Comparison of ENCODE assay signal across 22 mouse cellular contexts in the genomic region with DNA sequence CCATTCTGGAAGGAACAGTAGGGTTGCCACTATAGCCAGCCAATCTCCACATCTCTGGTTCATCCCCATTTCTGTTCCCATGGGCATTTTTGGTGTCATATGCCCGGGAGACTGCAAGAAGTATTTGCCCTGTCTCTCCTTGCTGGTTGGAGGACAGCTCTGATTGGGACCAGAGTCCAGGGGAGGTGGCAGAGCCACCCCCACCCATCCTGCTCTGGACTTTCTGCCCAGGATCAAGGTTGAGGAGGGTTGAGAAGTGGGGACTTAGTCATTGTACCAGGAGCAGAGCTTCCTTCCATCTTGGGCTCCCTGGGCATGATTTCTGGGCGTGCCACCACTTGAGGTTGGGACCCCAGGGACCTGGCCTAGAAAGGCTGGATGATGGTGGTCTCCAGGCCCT. TPM values are rescaled to one million over a fixed set of nuclear protein-coding genes. Genes with fewer than 3 reads are reported as not detected.
A peak's percentile ranks its signal among the peaks of the same experiment; 100 is the strongest.
DNase-seq lines count a peak whose midpoint lies in the region; ATAC-seq and TF ChIP-seq lines count a peak whose summit lies in the region.
"Had no signal": no experiment of that assay in that cellular context is flagged by ENCODE, and none has a peak within 500 bp of the region (broad histone marks: within the 10 kb centered on the region; RNA-seq: fewer than 3 reads in every experiment).

No protein-coding gene starts in this region.

- intact Hi-C loops in gastrocnemius, adult 2 months (cut with DNase I), result no loop called here

- no peak overlapping the region for H3K4me3 ChIP-seq in gastrocnemius, adult 2 months
- H3K4me3 ChIP-seq in kidney, adult 2 months (ENCODE audit: insufficient read depth, low read depth, low read length), result no peak overlapping the region
- no peak overlapping the region for H3K4me3 ChIP-seq in liver, postnatal 0 days (ENCODE audit: low read depth, low read length)
- H3K4me3 ChIP-seq in hindbrain, embryonic 13.5 days, result no peak overlapping the region
- H3K4me3 ChIP-seq: heart, adult 2 months; midbrain, embryonic 12.5 days had no signal

- DNase-seq in gastrocnemius, adult 2 months, result no peak
- no peak for DNase-seq in gastrocnemius, postnatal 25 days
- peak; percentile 70 for DNase-seq in kidney, adult 2 months
- no peak for DNase-seq in kidney, postnatal 10 days
- no peak for DNase-seq in liver, postnatal 0 days
- no peak for DNase-seq in liver
- DNase-seq: adrenal gland, postnatal 14 days; cerebellum, adult 8-10 months; cerebellum, postnatal 36 days; gastrocnemius, postnatal 36 days; heart, adult 2 months; layer of hippocampus, adult 9-11 months; lung, adult 2 months; lung, postnatal 14 days; thymus, adult 2 months; thymus, postnatal 4 days had no signal

- H3K27ac ChIP-seq in gastrocnemius, adult 2 months, result peak overlapping the region; percentile 86
- peak overlapping the region; percentile 6; the same call in 1 of the 2 replicates for H3K27ac ChIP-seq in kidney, adult 2 months (ENCODE audit: insufficient read depth, low read depth, low read length)
- H3K27ac ChIP-seq in liver, postnatal 0 days (ENCODE audit: low read depth), result peak overlapping the region; percentile 45; the same call in 1 of the 2 replicates
- H3K27ac ChIP-seq in hindbrain, embryonic 13.5 days, result no peak overlapping the region
- H3K27ac ChIP-seq: heart, adult 2 months; hindbrain, embryonic 14.5 days; midbrain, embryonic 12.5 days had no signal

- no peak for TF ChIP-seq POLR2A in kidney, adult 2 months (IDR thresholded peaks at IDR 0.05; ENCODE audit: low read depth, low read length)

- H3K27me3 ChIP-seq in kidney, adult 2 months (replicated peaks; ENCODE audit: control insufficient read depth, insufficient read depth, low read length), result no peaks in the 10 kb centered on the region
- H3K27me3 ChIP-seq in liver, postnatal 0 days (ENCODE audit: insufficient read depth, low read length), result no peaks in the 10 kb centered on the region
- no peaks in the 10 kb centered on the region for H3K27me3 ChIP-seq in hindbrain, embryonic 13.5 days

- H3K4me1 ChIP-seq in kidney, adult 2 months (ENCODE audit: control insufficient read depth, insufficient read depth, low read length), result peaks cover 84% of the 10 kb centered on the region
- peaks cover 79% of the 10 kb centered on the region for H3K4me1 ChIP-seq in liver, postnatal 0 days (ENCODE audit: insufficient read depth)
- H3K4me1 ChIP-seq in hindbrain, embryonic 13.5 days (replicated peaks), result peaks cover 81% of the 10 kb centered on the region

- H3K4me2 ChIP-seq in liver, postnatal 0 days (ENCODE audit: low read depth, low read length), result peak overlapping the region; percentile 42
- H3K4me2 ChIP-seq in hindbrain, embryonic 13.5 days, result no peak overlapping the region
- H3K4me2 ChIP-seq: hindbrain, embryonic 14.5 days; liver, embryonic 11.5 days; midbrain, embryonic 12.5 days had no signal

- H3K36me3 ChIP-seq in kidney, adult 2 months (ENCODE audit: control insufficient read depth, insufficient read depth, low read length), result no peaks in the 10 kb centered on the region
- no peaks in the 10 kb centered on the region for H3K36me3 ChIP-seq in liver, postnatal 0 days (replicated peaks; ENCODE audit: insufficient read depth, low read length)
- no peaks in the 10 kb centered on the region for H3K36me3 ChIP-seq in hindbrain, embryonic 13.5 days
- H3K36me3 ChIP-seq: midbrain, embryonic 12.5 days had no signal

- peak; percentile 21; the same call in 1 of the 2 replicates for ATAC-seq in liver, postnatal 0 days
- no peak for ATAC-seq in hindbrain, embryonic 13.5 days (ENCODE audit: low FRiP score)
- ATAC-seq: forebrain, embryonic 14.5 days; inflammation-experienced regulatory T-cells, adult 6 months had no signal

- WGBS in kidney, adult 2 months, result 54% methylated on average over 2 of the region's 2 CpGs
- WGBS in liver, postnatal 0 days (ENCODE audit: insufficient replicate concordance), result 51% methylated on average over 2 of the region's 2 CpGs
- WGBS in hindbrain, embryonic 13.5 days, result 94% methylated on average over 2 of the region's 2 CpGs

- 0 out of 2 replicates have a peak overlapping the region, but pooled peaks have one; percentile 34 for H3K9ac ChIP-seq in liver, postnatal 0 days (replicated peaks)
- no peak overlapping the region for H3K9ac ChIP-seq in hindbrain, embryonic 13.5 days
- H3K9ac ChIP-seq: hindbrain, embryonic 14.5 days; midbrain, embryonic 12.5 days had no signal

- TF ChIP-seq CTCF in gastrocnemius, adult 2 months (IDR thresholded peaks at IDR 0.05), result no peak
- TF ChIP-seq CTCF in kidney, adult 2 months (conservative IDR thresholded peaks at IDR 0.05; ENCODE audit: insufficient read depth, insufficient read length, low read depth, low read length), result no peak
- no peak for TF ChIP-seq CTCF in liver, postnatal 0 days (IDR thresholded peaks at IDR 0.05; ENCODE audit: low read depth)

- H3K9me3 ChIP-seq in liver, postnatal 0 days (ENCODE audit: low read length), result no peaks in the 10 kb centered on the region
- no peaks in the 10 kb centered on the region for H3K9me3 ChIP-seq in hindbrain, embryonic 13.5 days
- H3K9me3 ChIP-seq: midbrain, embryonic 12.5 days had no signal

- TF ChIP-seq EP300 in liver, postnatal 0 days (IDR thresholded peaks at IDR 0.05; ENCODE audit: low read depth), result no peak

RNA-seq across cellular contexts. Expression of gene Rxra, which starts 10.1 kb away (rescaled TPM):
- total RNA-seq in gastrocnemius, adult 2 months (2021), result 100 to 1,000 TPM; 118 to 120 TPM
- 10 to 100 TPM; 70.1 to 81.3 TPM for total RNA-seq in gastrocnemius, postnatal 25 days (2021)
- polyA plus RNA-seq in kidney, adult 2 months (2012; rRNA removed), result 94.8 and 107 TPM in 2 replicates
- polyA plus RNA-seq in liver, postnatal 0 days (2015; fragmentation: Nextera tagmentation; extraction: Ambion mirVana), result 13.3 and 13.9 TPM in 2 replicates
- polyA plus RNA-seq in hindbrain, embryonic 13.5 days (2015; fragmentation: Nextera tagmentation; extraction: Ambion mirVana), result 4.6 and 4.7 TPM in 2 replicates
